Mouse (Mus musculus) heart, adult 18-20 months (tissue): Measurements from ENCODE around the gene Apaf1. TPM values are rescaled to one million over a fixed set of nuclear protein-coding genes. Genes with fewer than 3 reads are reported as not detected.

Experiments
- DNase-seq, 2 experiments: peaks; one replicate each; pipeline ENCODE4 v3.0.0; 2021 to 2022; ENCODE audit warnings: mixed read lengths in 1 of 2
- total RNA-seq, 2 experiments: library from RNA; stranded (reverse); gene quantifications; 2 replicates each; pipeline ENCODE4 v1.2.3; 2021

The Apaf1 gene
- total RNA-seq, 2 experiments from 2014 or later, result 5.6 to 6.5 TPM

- DNase-seq, result no peak
These were observed 108.1 kb downstream of the Apaf1 start for GRCm38 (mm10) chr10:90974491-90974890.

- no peak for DNase-seq
These were observed 108.5 kb downstream of the Apaf1 start for GRCm38 (mm10) chr10:90974084-90974483.

- peak in 1 of 2 experiments; percentile 23 for DNase-seq
These were observed 112.0 kb downstream of the Apaf1 start for GRCm38 (mm10) chr10:90970560-90970959.

- peak; percentile 52 to 55 for DNase-seq
These were observed 113.0 kb downstream of the Apaf1 start for GRCm38 (mm10) chr10:90969355-90970174.

DNA sequence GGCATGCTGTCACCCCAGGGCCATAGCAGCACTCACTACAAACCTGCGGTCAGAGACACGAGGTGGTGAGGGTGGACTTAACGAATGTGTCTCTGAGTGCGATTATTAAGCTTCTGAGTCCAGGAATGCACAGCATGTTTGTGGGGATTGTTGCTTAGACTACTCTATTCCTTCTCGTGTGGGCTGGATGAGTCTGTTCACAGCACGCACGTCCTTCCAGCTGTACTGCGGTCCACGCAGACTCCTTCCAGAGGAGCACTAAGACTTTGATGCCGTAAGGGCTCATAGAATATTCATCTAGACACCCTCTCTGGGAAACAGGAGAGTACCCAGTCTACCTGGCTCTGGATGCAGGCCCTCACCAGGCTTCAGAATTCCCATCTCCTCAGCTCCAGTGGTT lies 114.3 kb downstream of the Apaf1 start:
- DNase-seq, result no peak

- no peak for DNase-seq
These were observed 115.7 kb downstream of the Apaf1 start for GRCm38 (mm10) chr10:90966821-90967220.

DNA sequence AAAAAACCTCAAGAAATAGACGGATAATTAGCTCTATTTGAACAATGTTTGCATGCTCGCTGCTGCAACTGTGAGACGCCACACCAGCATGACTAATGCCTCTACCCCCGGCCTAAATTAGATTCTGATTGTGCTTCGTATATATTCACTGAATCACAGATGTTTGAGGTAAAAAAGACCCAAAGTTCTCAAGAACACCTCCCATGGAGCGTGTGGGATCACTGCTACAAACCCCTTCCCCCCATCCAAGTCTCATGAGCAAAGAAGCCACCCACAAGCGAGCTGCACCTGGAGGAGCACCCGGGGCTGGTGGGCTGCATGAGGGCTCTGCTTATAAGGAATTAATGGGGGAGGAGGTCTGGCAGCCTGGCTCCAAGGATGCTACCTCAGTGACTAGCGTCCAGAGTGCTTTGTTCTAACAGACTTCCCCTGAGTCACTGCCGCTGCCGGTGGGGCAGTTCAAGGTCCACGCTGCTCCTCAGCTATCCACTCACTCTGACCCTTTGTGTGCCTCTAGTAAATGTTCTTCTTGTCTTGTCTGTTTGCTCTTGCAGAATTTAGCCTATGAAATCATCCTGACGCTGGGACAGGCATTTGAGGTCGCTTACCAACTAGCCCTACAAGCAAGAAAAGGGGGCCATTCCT lies 116.8 kb downstream of the Apaf1 start:
- DNase-seq, result no peak

GRCm38 (mm10) chr10:90964511-90964910 lies 118.1 kb downstream of the Apaf1 start:
- DNase-seq, result no peak

- DNase-seq, result no peak
These were observed 122.2 kb downstream of the Apaf1 start for GRCm38 (mm10) chr10:90960374-90960773.

DNA sequence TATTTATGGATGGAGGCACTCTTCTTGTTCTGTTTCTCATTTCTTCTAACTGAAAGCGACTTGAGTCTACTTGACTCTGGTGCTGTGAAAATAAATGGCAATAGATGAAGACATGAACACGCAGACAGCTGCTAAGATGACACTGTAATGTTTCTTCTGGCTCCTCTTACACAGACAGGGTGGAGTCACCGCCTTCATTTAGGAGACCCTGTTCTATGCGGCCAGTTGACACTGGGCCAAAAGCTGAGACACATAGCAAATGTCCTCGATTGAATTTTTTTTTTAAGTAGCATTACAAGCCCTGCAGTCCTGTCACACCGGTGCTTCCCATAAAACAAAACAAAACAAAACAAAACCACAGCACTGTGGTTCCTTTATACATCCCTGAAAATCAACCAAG lies 128.7 kb downstream of the Apaf1 start:
- peak; percentile 44 to 45 for DNase-seq

DNA sequence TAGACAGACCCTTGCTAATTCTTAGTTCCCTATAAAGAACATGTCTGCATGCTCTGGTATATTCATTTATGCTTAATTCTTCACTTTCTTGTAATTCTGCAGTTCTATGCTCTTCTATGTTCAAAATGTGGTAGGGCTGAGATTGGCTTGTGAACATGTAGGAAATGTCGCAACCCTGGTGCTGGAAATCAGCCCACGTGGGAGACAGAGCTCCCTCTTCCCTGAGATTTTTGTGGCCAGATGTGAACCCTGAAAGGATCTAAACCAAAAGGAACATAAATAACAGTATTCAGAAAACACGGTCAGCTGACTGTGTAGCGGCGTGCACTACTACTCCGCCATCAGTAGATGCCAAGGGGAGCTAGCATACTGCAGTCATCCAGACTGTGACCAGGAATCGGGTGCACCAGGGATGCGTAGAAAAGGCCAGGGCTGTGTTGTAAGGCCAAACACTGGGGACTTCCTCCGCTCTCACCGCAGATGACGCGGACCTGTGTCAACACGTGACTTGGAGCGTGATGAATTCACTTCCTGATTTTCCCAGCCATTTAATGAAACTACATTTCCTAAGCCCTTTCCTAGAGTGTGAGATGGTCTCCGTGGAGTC lies 129.4 kb downstream of the Apaf1 start:
- DNase-seq, result peak; percentile 64 to 71

- no peak for DNase-seq
These were observed 134.8 kb downstream of the Apaf1 start for GRCm38 (mm10) chr10:90947608-90948373.

DNA sequence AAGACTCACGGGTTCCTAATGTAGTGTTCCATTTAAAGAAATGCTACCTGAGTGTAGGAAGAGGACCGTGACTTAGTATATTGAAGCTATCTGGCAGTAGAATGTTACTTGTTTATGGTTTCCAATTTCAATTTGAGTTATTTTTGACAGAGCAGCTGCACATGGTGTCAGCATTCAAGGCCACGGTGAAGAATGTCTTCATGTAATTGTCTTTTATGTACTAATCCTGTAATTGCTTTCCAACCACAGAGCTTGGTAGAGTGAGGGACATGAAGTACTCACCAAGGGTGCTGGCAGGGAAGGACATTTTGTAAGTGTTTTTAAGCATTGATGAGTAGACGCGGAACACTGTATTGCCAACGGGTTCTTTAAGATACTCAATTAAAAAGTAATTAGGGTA lies 135.5 kb downstream of the Apaf1 start:
- DNase-seq, result no peak

GRCm38 (mm10) chr10:90942001-90942700 lies 140.4 kb downstream of the Apaf1 start:
- DNase-seq, result peak; percentile 72 to 77

GRCm38 (mm10) chr10:90940521-90941520 lies 141.7 kb downstream of the Apaf1 start:
- peak; percentile 68 to 77 for DNase-seq

Other genes with a start within 250 kb of the Apaf1 start
- gene Ikbip, start 170 bp upstream of the Apaf1 start, total RNA-seq, result 10 to 100 TPM; 18.4 to 20.9 TPM
- 1,000 to 10,000 TPM; 2,644 to 2,919 TPM for gene Slc25a3, start 41.3 kb upstream of the Apaf1 start, total RNA-seq
- 10 to 100 TPM; 34.0 to 42.4 TPM for gene Tmpo, start 98.5 kb upstream of the Apaf1 start, total RNA-seq